Mouse (Mus musculus) cortical plate, adult 2 months (tissue): ENCODE data around the gene Prr5l. TPM values are rescaled to one million over a fixed set of nuclear protein-coding genes. Genes with fewer than 3 reads are reported as not detected.

Experiments
- H3K27ac ChIP-seq: fragments of 200-500 bp; 2 replicates; pipeline ENCODE4 v1.5.1; 2012; ENCODE audit warnings: low read length, control low read depth, inconsistent platforms; ENCODE audit not compliant: insufficient read depth
- H3K4me1 ChIP-seq: fragments of 200-500 bp; 2 replicates; pipeline ENCODE4 v1.6.1; 2011; ENCODE audit warnings: low read length; ENCODE audit not compliant: control insufficient read depth, insufficient read depth
- H3K4me3 ChIP-seq: fragments of 200-500 bp; 2 replicates; pipeline ENCODE4 v1.5.1; 2011; ENCODE audit warnings: mild to moderate bottlenecking, low read length, control low read depth; ENCODE audit not compliant: insufficient read depth
- CTCF ChIP-seq: fragments of 200-500 bp; IDR thresholded peaks from 2 replicates; pipeline ENCODE4 v1.5.1; 2011; ENCODE audit warnings: mild to moderate bottlenecking, control low read depth, low read length; ENCODE audit not compliant: insufficient read depth; ENCODE audit errors: extremely low read depth
- POLR2A ChIP-seq: fragments of 200-500 bp; IDR thresholded peaks from 2 replicates; pipeline ENCODE4 v1.6.1; 2011; ENCODE audit warnings: mild to moderate bottlenecking, low read length, control low read depth; ENCODE audit not compliant: insufficient read depth; ENCODE audit errors: extremely low read depth
- polyA plus RNA-seq: library from polyadenylated mRNA; depleted of rRNA; stranded (reverse); fragments of >200 nt; gene quantifications from 2 replicates; pipeline ENCODE4 v1.2.3, GENCODE M21; 2012

The Prr5l gene
- polyA plus RNA-seq, 1 experiment = 19.8 TPM

GRCm38 (mm10) chr2:101826186-101826707 lies 56.6 kb downstream of the Prr5l start:
- Histone ChIP-seq H3K4me3 (no peak overlapping the region), H3K4me1 (no peaks in the 10 kb centered on the region), H3K27ac (no peak overlapping the region)
- no peak for TF ChIP-seq CTCF
- TF ChIP-seq POLR2A = no peak

DNA sequence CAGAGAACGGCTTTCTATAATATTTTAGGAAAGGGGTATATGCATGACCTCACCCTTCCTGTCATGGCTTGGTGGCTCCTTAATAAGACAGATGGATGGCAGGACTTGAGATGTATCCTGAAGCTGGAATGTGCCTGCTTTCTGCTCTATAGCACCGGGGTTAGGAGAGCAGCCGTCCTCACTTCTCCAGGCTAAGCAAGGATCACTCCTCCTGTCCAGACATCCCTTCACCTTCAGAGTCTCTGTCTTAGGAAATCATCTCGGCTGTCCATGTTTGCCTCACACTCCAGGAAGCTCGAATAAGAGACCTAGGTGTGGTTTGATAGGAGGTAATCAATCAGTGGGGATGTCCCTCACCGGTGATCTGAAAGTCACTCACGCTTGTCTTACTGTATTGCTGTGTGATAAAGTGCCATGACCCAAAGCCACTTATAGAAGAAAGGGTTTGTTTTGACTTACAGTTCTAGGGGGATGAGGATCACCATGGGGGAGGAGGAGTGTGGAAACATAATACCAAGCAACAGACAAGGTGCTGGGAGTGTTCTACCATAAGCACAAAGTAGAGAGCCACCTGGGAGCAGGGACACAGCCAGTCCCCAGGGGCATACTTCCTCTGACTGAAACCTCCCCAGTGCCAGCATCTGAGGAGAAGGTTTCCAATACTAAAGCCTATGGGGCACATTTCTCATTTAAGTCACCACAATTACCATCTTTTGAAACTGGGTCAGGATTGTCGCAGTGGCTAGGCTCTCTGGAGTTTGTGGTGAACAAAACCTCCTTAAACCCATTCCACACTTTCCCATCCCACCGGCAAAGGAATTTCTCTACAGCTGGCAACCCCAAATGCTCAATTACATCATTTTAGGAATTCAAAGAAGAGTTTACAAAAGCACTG lies 57.4 kb downstream of the Prr5l start:
- Histone ChIP-seq H3K27ac (no peak overlapping the region), H3K4me3 (no peak overlapping the region), H3K4me1 (no peaks in the 10 kb centered on the region)
- TF ChIP-seq POLR2A (no peak), CTCF (no peak)

DNA sequence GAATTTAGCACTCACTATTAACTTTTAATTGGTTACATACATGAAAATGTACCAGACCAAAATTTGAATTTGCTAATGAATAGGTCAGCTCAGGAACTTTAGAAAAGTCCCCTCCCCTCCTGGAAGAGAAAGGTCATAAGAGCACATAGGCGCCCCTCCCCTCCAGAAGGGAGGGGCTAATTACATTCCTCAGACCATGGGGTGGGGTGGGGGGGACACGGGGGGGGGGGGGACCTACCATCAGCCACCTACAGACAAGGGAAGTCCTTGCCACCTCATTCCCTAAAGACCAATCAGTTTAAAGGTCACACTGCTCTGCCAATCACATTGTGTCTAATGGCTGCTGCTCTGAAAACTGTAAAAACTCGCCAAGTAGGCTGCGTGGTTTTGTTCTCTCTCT lies 59.0 kb downstream of the Prr5l start:
- H3K27ac ChIP-seq = no peak overlapping the region
- TF ChIP-seq CTCF (no peak), POLR2A (no peak)
- no peak overlapping the region for H3K4me3 ChIP-seq
- no peaks in the 10 kb centered on the region for H3K4me1 ChIP-seq

- no peak overlapping the region for H3K4me3 ChIP-seq
- TF ChIP-seq POLR2A (no peak), CTCF (no peak)
- H3K4me1 ChIP-seq = no peaks in the 10 kb centered on the region
- H3K27ac ChIP-seq = no peak overlapping the region
These were observed 60.0 kb downstream of the Prr5l start for GRCm38 (mm10) chr2:101822785-101823184.

GRCm38 (mm10) chr2:101820816-101821215 lies 62.0 kb downstream of the Prr5l start:
- TF ChIP-seq CTCF = no peak
- Histone ChIP-seq H3K4me1 (no peaks in the 10 kb centered on the region), H3K4me3 (no peak overlapping the region), H3K27ac (no peak overlapping the region)

DNA sequence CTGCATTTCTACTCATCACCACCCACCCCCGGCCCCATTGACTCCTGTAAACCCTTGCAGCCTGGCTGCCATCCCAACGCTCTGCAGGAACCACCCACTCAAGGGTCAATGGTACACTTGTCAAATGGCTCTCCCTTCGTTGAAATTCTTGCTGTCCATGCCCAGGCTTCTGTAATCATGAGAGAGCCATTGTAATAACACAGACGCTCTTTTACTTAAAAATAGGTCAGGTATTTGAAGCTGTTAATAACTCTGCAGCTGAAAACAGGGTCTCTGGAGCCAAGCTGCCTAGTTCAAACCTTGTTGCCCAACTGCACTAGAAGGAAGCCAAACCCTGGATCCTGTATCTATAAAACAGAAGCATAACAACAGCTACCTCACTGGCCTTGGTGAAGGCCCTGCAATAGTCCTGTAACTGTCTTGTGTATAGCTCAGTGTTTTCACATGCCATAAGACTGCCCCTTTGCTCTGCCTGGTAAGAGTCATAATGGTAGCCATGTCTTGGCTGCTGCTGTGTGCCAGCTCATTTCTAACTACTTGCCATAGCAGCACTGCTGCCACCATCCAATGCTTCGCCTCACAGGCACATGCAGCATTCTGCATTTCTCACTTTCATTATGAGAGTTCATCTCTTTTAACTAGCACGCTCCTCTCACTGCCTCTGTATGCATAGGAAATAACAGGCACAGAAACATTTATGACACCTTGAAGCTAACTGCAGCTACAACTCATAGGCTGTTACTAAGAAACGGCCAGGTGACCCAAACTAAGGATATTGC lies 63.7 kb downstream of the Prr5l start:
- H3K4me1 ChIP-seq = no peaks in the 10 kb centered on the region
- TF ChIP-seq POLR2A (no peak), CTCF (no peak)
- H3K27ac ChIP-seq = no peak overlapping the region
- no peak overlapping the region for H3K4me3 ChIP-seq

DNA sequence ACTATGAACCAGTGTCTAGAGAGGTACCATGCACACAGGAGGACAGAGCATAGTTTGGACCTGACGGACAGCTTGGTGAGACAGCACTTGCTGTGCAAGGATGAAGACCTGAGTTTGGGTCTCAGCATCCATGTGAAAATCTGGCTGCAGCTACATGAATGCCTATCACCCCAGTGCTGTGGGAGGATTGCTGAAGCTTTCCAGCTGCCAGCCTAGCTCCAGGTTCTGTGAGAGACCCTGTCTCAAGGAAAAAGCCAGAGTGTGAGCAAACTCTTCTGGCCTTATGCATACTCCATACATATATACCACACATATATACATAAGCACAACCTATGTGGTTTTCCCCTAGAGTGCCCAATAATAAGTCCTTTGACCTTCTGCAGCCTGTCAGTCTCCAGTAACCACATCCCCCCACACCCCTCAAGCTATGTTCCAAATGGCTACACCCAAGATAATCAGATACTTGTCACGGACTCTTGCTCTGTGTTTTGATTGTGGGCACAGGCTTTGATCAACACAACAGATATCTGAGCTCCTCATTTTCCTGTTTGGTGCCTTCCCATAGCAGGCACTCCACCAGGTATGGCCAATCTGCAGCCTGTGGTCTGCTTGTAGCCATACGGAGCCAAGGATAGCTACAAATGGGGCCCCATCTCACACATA lies 66.0 kb downstream of the Prr5l start:
- Histone ChIP-seq H3K4me1 (no peaks in the 10 kb centered on the region), H3K27ac (no peak overlapping the region), H3K4me3 (no peak overlapping the region)
- no peak for TF ChIP-seq POLR2A
- TF ChIP-seq CTCF = no peak

DNA sequence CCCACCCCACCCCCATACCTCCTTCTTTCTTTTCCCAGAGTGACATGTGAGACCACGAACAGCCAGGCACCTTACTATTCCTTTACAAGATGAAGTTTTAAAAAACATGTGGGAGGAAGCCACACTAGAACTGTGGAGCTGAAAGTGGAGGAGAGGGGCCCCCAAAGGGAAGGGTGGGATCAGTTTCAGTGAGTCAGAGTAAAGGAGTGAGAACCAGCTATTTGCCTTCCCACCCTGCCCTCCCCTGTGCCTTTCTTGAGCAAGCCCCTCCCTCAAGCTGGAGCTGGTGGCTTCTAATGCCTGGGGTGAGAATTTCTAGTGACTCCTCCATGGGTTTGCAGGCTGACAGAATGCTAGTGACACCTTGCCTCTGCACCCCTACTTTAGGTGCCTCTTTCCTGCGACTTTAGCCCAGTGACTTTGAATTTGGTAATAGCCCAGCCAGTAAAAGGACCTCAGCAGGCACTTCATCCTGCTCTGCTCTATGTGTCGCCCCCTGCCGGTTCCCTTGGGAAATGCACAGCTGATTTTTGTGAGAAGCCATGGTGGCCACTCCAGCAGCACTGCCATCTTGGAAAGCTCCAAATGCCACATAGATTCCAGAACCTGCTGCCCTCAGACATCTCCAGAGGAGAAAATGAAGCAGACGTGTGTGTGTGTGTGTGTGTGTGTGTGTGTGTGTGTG lies 67.4 kb downstream of the Prr5l start:
- TF ChIP-seq POLR2A (no peak), CTCF (peak; percentile 31; the same call in 1 of the 2 replicates)
- Histone ChIP-seq H3K4me3 (no peak overlapping the region), H3K27ac (no peak overlapping the region), H3K4me1 (no peaks in the 10 kb centered on the region)

GRCm38 (mm10) chr2:101814272-101814625 lies 68.6 kb downstream of the Prr5l start:
- Histone ChIP-seq H3K4me1 (no peaks in the 10 kb centered on the region), H3K27ac (no peak overlapping the region), H3K4me3 (no peak overlapping the region)
- TF ChIP-seq POLR2A = no peak
- no peak for TF ChIP-seq CTCF
